Mouse (Mus musculus) midbrain, embryonic 12.5 days (tissue): ENCODE measurements around the gene Nol9. TPM values are rescaled to one million over a fixed set of nuclear protein-coding genes. Genes with fewer than 3 reads are reported as not detected.
A peak's percentile ranks its signal among the peaks of the same experiment; 100 is the strongest.

Experiments
- ATAC-seq: fragments of 200-750 bp; cut with Nextera tagmentation; 2 replicates; pipeline ENCODE4 v1.8.0; 2017; ENCODE audit warnings: low read depth, moderate TSS enrichment, moderate library complexity; ENCODE audit not compliant: low FRiP score
- H3K27ac ChIP-seq: fragments of 300-500 bp; sonication (generic); replicated peaks from 2 replicates; pipeline ENCODE4 v1.5.1; 2016; ENCODE audit warnings: mild to moderate bottlenecking
- H3K27me3 ChIP-seq: fragments of 300-500 bp; sonication (generic); 2 replicates; pipeline ENCODE4 v1.6.1; 2016; ENCODE audit warnings: mild to moderate bottlenecking
- H3K36me3 ChIP-seq: fragments of 300-500 bp; sonication (generic); 2 replicates; pipeline ENCODE4 v1.6.1; 2016
- H3K4me1 ChIP-seq: fragments of 300-500 bp; sonication (generic); 2 replicates; pipeline ENCODE4 v1.6.1; 2016
- H3K4me2 ChIP-seq: fragments of 300-500 bp; sonication (generic); replicated peaks from 2 replicates; pipeline ENCODE4 v1.6.1; 2016; ENCODE audit warnings: mild to moderate bottlenecking, moderate library complexity
- H3K4me3 ChIP-seq: fragments of 300-500 bp; sonication (generic); 2 replicates; pipeline ENCODE4 v1.5.1; 2016; ENCODE audit warnings: mild to moderate bottlenecking
- H3K9ac ChIP-seq: fragments of 300-500 bp; sonication (generic); replicated peaks from 2 replicates; pipeline ENCODE4 v1.6.1; 2016; ENCODE audit warnings: mild to moderate bottlenecking, moderate library complexity
- H3K9me3 ChIP-seq: fragments of 300-500 bp; sonication (generic); 2 replicates; pipeline ENCODE4 v1.6.1; 2016; ENCODE audit warnings: mild to moderate bottlenecking
- WGBS: fragments of 180-500 bp; shearing (Covaris S2); methylation state at CpG from one replicate; pipeline ENCODE4 v1.1.7; 2016; 5-methylcytosine and 5-hydroxymethylcytosine counted together
- polyA plus RNA-seq: library from polyadenylated mRNA; unstranded; fragments of >200 nt; fragmentation: Nextera tagmentation; extraction: Ambion mirVana; gene quantifications from 2 replicates; pipeline ENCODE4 v1.2.1, GENCODE M21; 2016

Nol9 gene
- polyA plus RNA-seq, 1 experiment from 2014 or later = 35.4 TPM

DNA sequence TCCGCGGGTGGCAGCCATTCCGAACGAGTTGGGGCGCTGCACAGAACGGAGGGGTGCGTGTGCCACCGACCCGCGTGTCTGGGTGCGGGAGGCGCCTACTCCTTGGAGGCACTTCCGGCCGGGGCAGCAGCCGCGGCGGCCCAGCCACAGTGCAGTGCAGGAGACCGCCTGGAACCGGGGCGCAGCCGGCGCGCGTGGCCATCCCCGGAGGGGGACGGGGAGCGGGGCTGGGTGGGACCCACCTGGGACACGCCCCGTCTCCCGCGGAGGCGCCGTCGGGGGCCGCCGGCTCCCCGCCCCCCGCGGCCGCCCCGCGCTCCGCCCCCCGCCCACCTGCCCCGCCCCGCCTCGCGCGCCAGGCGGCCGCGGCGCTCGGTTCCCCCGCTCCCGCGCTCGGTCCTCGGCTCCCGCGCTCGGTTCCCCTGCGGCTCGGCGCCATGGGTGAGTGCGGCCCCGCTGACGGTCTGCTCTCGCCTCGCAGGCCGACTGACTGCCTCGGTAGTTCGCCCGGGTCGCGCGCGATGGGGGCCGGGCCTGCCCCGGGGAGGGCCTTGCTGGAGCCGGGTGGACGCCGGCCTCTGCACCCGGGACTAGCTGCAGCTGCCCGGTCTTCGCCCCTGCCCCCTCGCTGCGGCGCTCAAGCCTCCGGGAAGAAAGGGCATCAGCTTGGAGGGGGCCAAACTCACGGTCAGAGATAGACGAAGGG is 47.5 kb downstream of the Nol9 start:
- H3K9me3 ChIP-seq = no peaks in the 10 kb centered on the region; the same call in 1 of the 2 replicates
- H3K4me1 ChIP-seq = peaks cover 19% of the 10 kb centered on the region
- no peak overlapping the region for H3K27ac ChIP-seq
- peak overlapping the region; percentile 81 for H3K4me2 ChIP-seq
- peaks cover 34% of the 10 kb centered on the region for H3K27me3 ChIP-seq
- WGBS = under 1% methylated on average over 75 of the region's 92 CpGs
- H3K4me3 ChIP-seq = peak overlapping the region; percentile 76
- peak overlapping the region; percentile 80 for H3K9ac ChIP-seq
- ATAC-seq = peak; percentile 78
- no peaks in the 10 kb centered on the region for H3K36me3 ChIP-seq

DNA sequence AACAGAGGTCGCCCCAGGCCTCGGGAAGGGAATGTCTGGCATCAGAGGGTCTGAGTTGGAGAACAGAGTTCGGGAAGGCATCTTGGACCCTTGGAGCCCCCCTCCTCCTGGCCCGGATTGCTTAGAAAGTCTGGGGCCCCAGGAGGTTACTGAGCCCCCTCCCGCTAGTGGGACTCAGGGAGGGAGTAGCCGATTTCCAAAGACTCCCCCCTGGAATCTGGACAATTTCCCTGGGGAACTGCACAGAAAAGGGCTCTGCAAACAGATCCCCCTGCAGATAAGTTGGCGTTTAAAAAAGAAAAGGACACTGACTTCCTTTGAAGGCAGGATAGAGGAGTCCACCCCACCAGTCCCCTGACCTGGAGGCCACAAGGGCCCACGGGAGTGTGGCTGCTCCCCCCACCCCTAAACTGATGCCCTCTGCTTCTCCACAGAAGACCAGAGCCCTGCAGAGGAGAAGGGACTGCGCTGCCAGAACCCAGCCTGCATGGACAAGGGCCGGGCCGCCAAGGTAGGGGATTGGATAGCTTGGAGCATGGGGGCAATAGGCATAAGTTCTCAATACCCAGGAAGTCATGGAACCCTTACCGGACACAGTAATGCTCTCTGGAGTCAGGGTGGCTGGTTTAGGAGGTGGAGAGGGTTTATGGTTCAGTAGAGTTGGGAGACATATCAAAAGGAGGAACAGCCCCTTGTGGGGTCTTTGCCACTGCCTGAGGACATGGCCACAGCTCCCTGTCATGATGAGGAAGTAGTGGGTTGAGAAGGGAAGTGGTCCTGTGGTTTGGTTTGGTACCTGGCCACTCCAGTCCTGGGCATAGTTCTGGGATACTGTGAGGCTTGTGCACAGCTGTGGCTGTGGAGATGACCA is 48.3 kb downstream of the Nol9 start:
- H3K9me3 ChIP-seq = no peaks in the 10 kb centered on the region
- 0 out of 2 replicates have a peak overlapping the region, but pooled peaks have one; percentile 4 for H3K27ac ChIP-seq
- H3K4me2 ChIP-seq = peak overlapping the region; percentile 81
- H3K4me1 ChIP-seq = peaks cover 19% of the 10 kb centered on the region
- H3K4me3 ChIP-seq = peak overlapping the region; percentile 76
- H3K36me3 ChIP-seq = no peaks in the 10 kb centered on the region
- H3K9ac ChIP-seq = peak overlapping the region; percentile 80
- WGBS = 3% methylated on average over 12 of the region's 12 CpGs
- ATAC-seq = no peak
- H3K27me3 ChIP-seq = peaks cover 34% of the 10 kb centered on the region

DNA sequence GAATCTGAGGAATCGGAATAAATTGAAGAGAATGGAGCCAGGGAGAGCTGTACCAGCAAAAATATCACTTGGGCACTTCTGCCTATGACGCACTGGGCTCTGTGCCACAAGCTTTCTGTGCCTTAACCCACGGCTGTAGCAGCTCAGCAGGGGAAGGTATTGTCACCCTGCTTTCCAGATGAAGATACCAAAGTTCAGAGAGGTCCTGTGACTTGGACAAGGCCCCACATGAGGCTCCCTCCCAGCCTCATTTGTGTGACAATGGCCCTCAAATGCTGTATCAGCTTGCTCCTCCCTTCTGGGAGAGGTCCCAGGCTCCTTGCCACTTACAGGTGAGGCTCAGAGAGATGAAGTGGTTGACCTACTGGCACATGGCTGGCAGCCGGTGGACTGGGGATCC is 49.0 kb downstream of the Nol9 start:
- Histone ChIP-seq H3K4me1 (peaks cover 19% of the 10 kb centered on the region), H3K27ac (no peak overlapping the region), H3K27me3 (peaks cover 34% of the 10 kb centered on the region), H3K36me3 (no peaks in the 10 kb centered on the region), H3K4me2 (peak overlapping the region; percentile 81), H3K9ac (no peak overlapping the region), H3K9me3 (no peaks in the 10 kb centered on the region), H3K4me3 (peak overlapping the region; percentile 76; the same call in 1 of the 2 replicates)
- 22% methylated on average over 4 of the region's 4 CpGs for WGBS
- no peak for ATAC-seq

GRCm38 (mm10) chr4:152088556-152089120 is 49.5 kb downstream of the Nol9 start:
- peak overlapping the region; percentile 81; the same call in 1 of the 2 replicates for H3K4me2 ChIP-seq
- no peak overlapping the region for H3K4me3 ChIP-seq
- WGBS = 45% methylated on average over 8 of the region's 8 CpGs
- peaks cover 19% of the 10 kb centered on the region for H3K4me1 ChIP-seq
- H3K36me3 ChIP-seq = no peaks in the 10 kb centered on the region
- H3K27me3 ChIP-seq = peaks cover 33% of the 10 kb centered on the region
- no peak for ATAC-seq
- H3K9ac ChIP-seq = no peak overlapping the region
- no peaks in the 10 kb centered on the region for H3K9me3 ChIP-seq
- no peak overlapping the region for H3K27ac ChIP-seq

DNA sequence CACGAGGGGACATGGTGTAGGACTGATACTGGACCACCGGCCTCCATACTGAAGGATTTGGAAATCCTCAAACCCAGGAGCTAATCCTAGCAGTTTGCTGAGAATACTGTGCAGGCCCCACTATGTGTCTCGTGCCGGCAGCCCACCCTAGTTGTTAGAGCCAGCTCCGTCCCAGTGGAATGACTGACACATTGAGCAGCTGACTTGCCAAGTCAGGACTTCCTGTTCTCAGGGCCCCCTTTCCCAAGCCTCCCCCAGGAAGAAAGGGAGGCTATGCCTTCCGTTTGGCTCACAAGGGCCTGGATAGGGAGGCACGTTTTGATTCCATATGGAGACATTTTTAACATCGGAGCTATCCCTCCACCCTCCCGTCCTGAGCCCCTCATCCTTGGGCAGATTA is 51.1 kb downstream of the Nol9 start:
- no peak overlapping the region for H3K27ac ChIP-seq
- no peaks in the 10 kb centered on the region for H3K36me3 ChIP-seq
- no peak overlapping the region for H3K9ac ChIP-seq
- WGBS = 82% methylated on average over 9 of the region's 9 CpGs
- H3K9me3 ChIP-seq = no peaks in the 10 kb centered on the region
- peaks cover 19% of the 10 kb centered on the region for H3K4me1 ChIP-seq
- no peak overlapping the region for H3K4me2 ChIP-seq
- H3K4me3 ChIP-seq = no peak overlapping the region
- peaks cover 18% of the 10 kb centered on the region for H3K27me3 ChIP-seq
- ATAC-seq = no peak

- no peak overlapping the region for H3K4me2 ChIP-seq
- ATAC-seq = no peak
- H3K9ac ChIP-seq = 0 out of 2 replicates have a peak overlapping the region, but pooled peaks have one; percentile 16
- no peak overlapping the region for H3K27ac ChIP-seq
- no peak overlapping the region for H3K4me3 ChIP-seq
- peaks cover 17% of the 10 kb centered on the region for H3K27me3 ChIP-seq
- no peaks in the 10 kb centered on the region for H3K9me3 ChIP-seq
- 64% methylated on average over 8 of the region's 8 CpGs for WGBS
- H3K36me3 ChIP-seq = no peaks in the 10 kb centered on the region
- peaks cover 20% of the 10 kb centered on the region for H3K4me1 ChIP-seq
These were observed 53.7 kb downstream of the Nol9 start for GRCm38 (mm10) chr4:152092751-152093293.

DNA sequence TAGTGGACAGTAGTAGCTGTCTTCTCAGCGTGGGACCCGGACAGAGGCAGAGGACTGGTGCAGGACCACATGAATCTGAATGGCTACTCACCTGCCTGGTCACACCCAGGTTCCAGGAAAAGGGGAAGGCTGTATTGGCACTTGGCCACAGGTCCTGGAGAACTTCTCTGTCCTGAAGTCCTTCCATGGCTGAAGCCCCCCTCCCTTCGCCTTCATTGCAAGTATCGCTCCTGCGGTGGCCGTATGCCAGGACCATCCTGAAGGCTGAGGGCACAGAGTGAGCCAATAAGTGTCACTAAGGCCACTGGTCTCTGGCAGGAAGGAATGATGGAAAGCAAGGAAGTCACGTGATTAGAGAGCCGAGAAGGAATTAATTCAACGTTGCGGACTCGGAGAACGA is 55.1 kb downstream of the Nol9 start:
- WGBS = 92% methylated on average over 12 of the region's 12 CpGs
- no peak overlapping the region for H3K4me2 ChIP-seq

DNA sequence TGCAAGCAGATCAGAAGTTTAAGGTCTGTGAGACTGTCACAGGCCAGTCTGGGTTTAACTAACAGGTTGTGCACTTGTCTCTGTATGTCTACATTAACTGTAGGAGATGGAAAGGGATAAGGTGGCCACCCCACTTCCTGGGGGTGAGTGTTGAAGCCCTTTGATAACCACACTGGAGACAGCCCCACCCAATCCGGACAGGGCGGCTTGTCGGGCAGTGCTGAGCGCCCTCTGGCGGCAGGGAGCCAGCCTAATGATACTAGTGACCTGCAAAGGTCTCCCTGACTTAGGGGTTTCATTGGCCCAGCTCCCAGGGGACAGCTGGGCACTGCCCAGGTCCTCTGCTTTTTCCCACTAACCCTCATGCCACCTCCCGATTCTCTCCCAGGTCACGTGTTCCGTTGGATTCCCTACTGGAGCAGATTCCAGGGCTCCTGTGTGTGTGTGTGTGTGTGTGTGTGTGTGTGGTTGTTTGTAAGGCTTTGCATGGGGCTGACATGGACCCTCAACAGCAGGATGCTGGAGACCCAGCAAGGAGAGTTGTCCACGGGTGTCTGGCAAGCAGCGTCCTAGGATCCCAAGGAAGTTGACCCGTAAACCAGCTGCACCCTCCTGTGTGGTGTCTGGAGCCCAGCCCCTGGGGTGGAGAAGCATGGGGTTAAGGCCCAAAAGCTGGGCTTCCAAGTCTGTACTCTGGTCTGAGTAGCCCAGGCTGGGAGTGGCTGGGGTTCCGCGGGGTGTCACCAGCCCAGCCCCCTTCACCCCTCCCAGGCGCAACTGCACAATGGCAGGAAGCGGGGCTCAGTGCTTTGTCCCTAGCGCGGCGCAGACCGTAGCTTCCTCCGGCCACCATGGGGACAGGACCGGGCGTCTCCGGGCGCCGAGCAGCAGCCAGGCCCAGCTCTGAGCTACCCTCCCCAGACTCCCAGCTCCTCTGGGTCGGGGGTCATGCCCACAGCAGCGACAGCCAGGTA is 57.1 kb downstream of the Nol9 start:
- ATAC-seq = 0 out of 2 replicates have a peak, but pooled peaks have one; percentile 30
- H3K9me3 ChIP-seq = no peaks in the 10 kb centered on the region
- no peak overlapping the region for H3K9ac ChIP-seq
- 25% methylated on average over 27 of the region's 27 CpGs for WGBS
- H3K27ac ChIP-seq = no peak overlapping the region
- H3K4me2 ChIP-seq = 0 out of 2 replicates have a peak overlapping the region, but pooled peaks have one; percentile 13
- peaks cover 12% of the 10 kb centered on the region for H3K27me3 ChIP-seq
- H3K4me1 ChIP-seq = peaks cover 9% of the 10 kb centered on the region
- H3K36me3 ChIP-seq = no peaks in the 10 kb centered on the region
- 0 out of 2 replicates have a peak overlapping the region, but pooled peaks have one; percentile 3 for H3K4me3 ChIP-seq

More for the DNA sequence above, 55.1 kb downstream of the Nol9 start:
- no peak overlapping the region for H3K9ac ChIP-seq
- no peak for ATAC-seq
- no peaks in the 10 kb centered on the region for H3K9me3 ChIP-seq
- H3K27ac ChIP-seq = no peak overlapping the region
- peaks cover 9% of the 10 kb centered on the region for H3K4me1 ChIP-seq
- H3K4me3 ChIP-seq = no peak overlapping the region
- H3K36me3 ChIP-seq = no peaks in the 10 kb centered on the region
- H3K27me3 ChIP-seq = peaks cover 12% of the 10 kb centered on the region

GRCm38 (mm10) chr4:152096927-152097326 is 57.8 kb downstream of the Nol9 start:
- no peak overlapping the region for H3K27ac ChIP-seq
- 31% methylated on average over 6 of the region's 6 CpGs for WGBS

GRCm38 (mm10) chr4:152097911-152098799 is 59.0 kb downstream of the Nol9 start:
- Histone ChIP-seq H3K4me3 (no peak overlapping the region), H3K36me3 (0 out of 2 replicates have a peak, but pooled peaks cover 3% of the 10 kb centered on the region), H3K9ac (no peak overlapping the region), H3K27ac (no peak overlapping the region), H3K4me1 (peaks cover 9% of the 10 kb centered on the region; the same call in 1 of the 2 replicates), H3K9me3 (no peaks in the 10 kb centered on the region), H3K27me3 (peaks cover 12% of the 10 kb centered on the region), H3K4me2 (no peak overlapping the region)
- WGBS = 24% methylated on average over 11 of the region's 11 CpGs
- ATAC-seq = no peak

More at GRCm38 (mm10) chr4:152096927-152097326, 57.8 kb downstream of the Nol9 start:
- H3K9ac ChIP-seq = no peak overlapping the region
- H3K4me3 ChIP-seq = 0 out of 2 replicates have a peak overlapping the region, but pooled peaks have one; percentile 3
- 0 out of 2 replicates have a peak, but pooled peaks cover 2% of the 10 kb centered on the region for H3K36me3 ChIP-seq
- H3K4me2 ChIP-seq = 0 out of 2 replicates have a peak overlapping the region, but pooled peaks have one; percentile 13
- ATAC-seq = no peak
- H3K4me1 ChIP-seq = peaks cover 9% of the 10 kb centered on the region
- peaks cover 12% of the 10 kb centered on the region for H3K27me3 ChIP-seq
- no peaks in the 10 kb centered on the region for H3K9me3 ChIP-seq
